In the genomic region with DNA sequence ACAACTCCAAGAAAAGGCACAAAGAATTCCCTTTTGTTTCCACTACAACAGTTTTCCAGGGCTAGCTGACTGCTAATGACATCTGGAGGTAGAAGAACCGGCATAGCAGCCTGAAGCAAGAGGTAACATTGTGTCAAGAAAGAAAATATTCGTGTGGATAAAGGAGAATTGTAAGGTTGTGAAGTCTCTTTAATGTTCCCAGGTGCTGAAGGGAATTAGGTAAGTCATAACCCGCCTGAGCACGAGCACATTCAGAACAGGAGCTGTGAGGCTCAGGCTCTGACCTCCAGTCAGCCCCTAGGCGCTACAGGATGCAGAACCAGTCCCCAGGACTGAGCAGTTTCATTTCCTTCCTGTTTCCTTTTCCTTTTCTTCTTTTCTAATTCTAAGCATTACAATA, we compare ENCODE assay signal across 9 mouse cellular contexts.
DNase-seq lines count a peak whose midpoint lies in the region; ATAC-seq lines count a peak whose summit lies in the region.
"Had no signal": no experiment of that assay in that cellular context is flagged by ENCODE, and none has a peak within 500 bp of the region (broad histone marks: within the 10 kb centered on the region; RNA-seq: fewer than 3 reads in every experiment).

No protein-coding gene starts in this region.

- H3K36me3 ChIP-seq in heart, embryonic 14.5 days (ENCODE audit: control insufficient read depth, insufficient read depth, low read length) = no peaks in the 10 kb centered on the region
- no peaks in the 10 kb centered on the region for H3K36me3 ChIP-seq in heart, embryonic 10.5 days
- no peaks in the 10 kb centered on the region for H3K36me3 ChIP-seq in limb, embryonic 13.5 days

- 45% methylated on average over 5 of the region's 5 CpGs for WGBS in heart, embryonic 14.5 days
- WGBS in heart, embryonic 10.5 days = 46% methylated on average over 5 of the region's 5 CpGs
- 16% methylated on average over 5 of the region's 5 CpGs for WGBS in limb, embryonic 13.5 days

- no peak overlapping the region for H3K9ac ChIP-seq in heart, embryonic 14.5 days (ENCODE audit: low read length)
- no peak overlapping the region for H3K9ac ChIP-seq in limb, embryonic 13.5 days

- H3K27me3 ChIP-seq in heart, embryonic 14.5 days (ENCODE audit: control insufficient read depth, insufficient read depth, low read length) = no peaks in the 10 kb centered on the region
- H3K27me3 ChIP-seq in heart, embryonic 10.5 days (ENCODE audit: insufficient read depth, poor library complexity, severe bottlenecking) = no peaks in the 10 kb centered on the region
- no peaks in the 10 kb centered on the region for H3K27me3 ChIP-seq in limb, embryonic 13.5 days

- no peak for ATAC-seq in heart, embryonic 14.5 days (ENCODE audit: insufficient number of reproducible peaks, insufficient read depth, low FRiP score, low read depth)
- no peak for ATAC-seq in limb, embryonic 13.5 days (ENCODE audit: low FRiP score, low read depth)

- no peak for DNase-seq in heart, embryonic 10.5 days (ENCODE audit: low spot score)
- peak; percentile 46 for DNase-seq in Muller cell, postnatal 12 days (ENCODE audit: inconsistent ontology term)
- peak; percentile 73 for DNase-seq in fat pad, adult 2 months (ENCODE audit: extremely low read depth, low read depth, low spot score)
- DNase-seq in urinary bladder, postnatal 10 days (ENCODE audit: low spot score) = no peak
- no peak for DNase-seq in spleen, postnatal 10 days (ENCODE audit: low spot score in 2 of 2)
- no peak for DNase-seq in layer of hippocampus, adult 9-11 months
- DNase-seq: lung, postnatal 36 days had no signal

- H3K4me2 ChIP-seq in heart, embryonic 14.5 days (ENCODE audit: low read length) = no peak overlapping the region
- H3K4me2 ChIP-seq in limb, embryonic 13.5 days (replicated peaks) = 0 out of 2 replicates have a peak overlapping the region, but pooled peaks have one; percentile 3

- H3K4me3 ChIP-seq in heart, embryonic 14.5 days (ENCODE audit: control insufficient read depth in 1 of 2, insufficient read depth in 1 of 2, low read depth in 1 of 2, low read length in 2 of 2) = no peak overlapping the region
- H3K4me3 ChIP-seq in heart, embryonic 10.5 days = no peak overlapping the region
- H3K4me3 ChIP-seq in limb, embryonic 13.5 days = no peak overlapping the region

- peaks cover 2 to 6% of the 10 kb centered on the region in 2 experiments; a peak in 2 of 4 replicates for H3K4me1 ChIP-seq in heart, embryonic 14.5 days (ENCODE audit: control insufficient read depth in 2 of 2, insufficient read depth in 2 of 2, low read length in 2 of 2)
- H3K4me1 ChIP-seq in heart, embryonic 10.5 days = peaks cover 4% of the 10 kb centered on the region; the same call in 1 of the 2 replicates
- peaks cover 12% of the 10 kb centered on the region for H3K4me1 ChIP-seq in limb, embryonic 13.5 days

- peak overlapping the region; percentile 12 to 44; a peak in 1 of 4 replicates for H3K27ac ChIP-seq in heart, embryonic 14.5 days (replicated peaks in 1 of 2; ENCODE audit: control insufficient read depth in 1 of 2, insufficient read depth in 1 of 2, low read depth in 2 of 2, low read length in 2 of 2)
- H3K27ac ChIP-seq in heart, embryonic 10.5 days = no peak overlapping the region
- H3K27ac ChIP-seq in limb, embryonic 13.5 days = peak overlapping the region; percentile 34

- no peaks in the 10 kb centered on the region for H3K9me3 ChIP-seq in heart, embryonic 14.5 days (ENCODE audit: control insufficient read depth, low read length)
- H3K9me3 ChIP-seq in heart, embryonic 10.5 days = no peaks in the 10 kb centered on the region
- no peaks in the 10 kb centered on the region for H3K9me3 ChIP-seq in limb, embryonic 13.5 days

Comparison
In these comparisons a context has a peak if more than half of its experiments do, and no peak if none do; other contexts are left out.
1. DNase-seq: peak in Muller cell, postnatal 12 days (single experiment) and fat pad, adult 2 months (single experiment); none in heart, embryonic 10.5 days (single experiment), urinary bladder, postnatal 10 days (single experiment), spleen, postnatal 10 days (0 of 2) and layer of hippocampus, adult 9-11 months (single experiment).